Mouse (Mus musculus): ENCODE results near the gene A730049H05Rik. TPM values are rescaled to one million over a fixed set of nuclear protein-coding genes. Genes with fewer than 3 reads are reported as not detected.

The A730049H05Rik gene
- polyA plus RNA-seq, 1 experiment, result not detected

DNA sequence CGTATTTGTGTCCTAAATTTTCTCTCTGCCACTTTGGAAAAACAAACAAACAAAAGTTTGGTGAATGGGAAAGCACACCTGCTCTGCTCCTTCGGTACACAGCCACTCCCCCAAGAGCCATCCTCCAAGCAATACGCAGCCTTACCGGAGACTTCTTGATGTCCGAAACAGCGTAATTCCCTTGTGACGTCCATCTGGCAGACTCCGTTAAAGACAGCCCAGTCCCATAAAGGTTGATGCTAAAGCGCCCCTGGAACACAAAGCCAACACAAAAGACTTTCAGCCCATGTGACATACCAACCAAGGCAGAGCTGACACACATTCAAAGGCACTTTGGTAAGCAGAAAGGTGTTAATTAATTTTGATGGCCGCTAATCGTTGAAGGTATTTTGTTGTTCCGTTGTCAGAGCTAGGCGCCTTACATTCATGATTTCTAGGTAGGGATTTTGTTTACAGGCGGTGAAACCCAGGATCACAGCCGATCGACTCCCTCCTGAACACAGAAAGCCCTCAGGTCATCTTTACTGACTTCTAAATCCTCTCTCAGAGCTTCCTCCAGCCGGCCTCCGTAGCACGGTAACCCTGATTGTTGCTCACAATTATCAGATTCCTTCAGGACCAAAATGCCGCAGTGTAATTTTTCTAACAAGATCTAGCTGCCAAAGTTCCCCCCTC lies 29.4 kb upstream of the A730049H05Rik start:
- no peaks in the 10 kb centered on the region for H3K79me3 ChIP-seq (ENCODE audit: low read depth)
- H3K79me2 ChIP-seq (ENCODE audit: control insufficient read depth, insufficient read depth), result no peaks in the 10 kb centered on the region
- TF ChIP-seq MYOG (IDR thresholded peaks at IDR 0.05; ENCODE audit: control insufficient read depth, extremely low read depth, insufficient read length), result no peak
- TF ChIP-seq CTCF (IDR thresholded peaks at IDR 0.05; ENCODE audit: control insufficient read depth, insufficient read depth, insufficient read length), result no peak
- no peak for TF ChIP-seq MYOD1 (IDR thresholded peaks at IDR 0.05; ENCODE audit: control insufficient read depth, insufficient read length, low read depth)
- TF ChIP-seq CEBPB (IDR thresholded peaks at IDR 0.05; ENCODE audit: low read depth), result no peak
- no peak overlapping the region for H3ac ChIP-seq (ENCODE audit: control insufficient read depth, insufficient read length, low read depth)
- H3K4me3 ChIP-seq (ENCODE audit: insufficient read depth, poor library complexity, severe bottlenecking), result no peak overlapping the region
- no peaks in the 10 kb centered on the region for H3K36me3 ChIP-seq (ENCODE audit: control insufficient read depth, insufficient read depth)
- no peaks in the 10 kb centered on the region for H3K27me3 ChIP-seq (ENCODE audit: control insufficient read depth, insufficient read depth, insufficient read length)

DNA sequence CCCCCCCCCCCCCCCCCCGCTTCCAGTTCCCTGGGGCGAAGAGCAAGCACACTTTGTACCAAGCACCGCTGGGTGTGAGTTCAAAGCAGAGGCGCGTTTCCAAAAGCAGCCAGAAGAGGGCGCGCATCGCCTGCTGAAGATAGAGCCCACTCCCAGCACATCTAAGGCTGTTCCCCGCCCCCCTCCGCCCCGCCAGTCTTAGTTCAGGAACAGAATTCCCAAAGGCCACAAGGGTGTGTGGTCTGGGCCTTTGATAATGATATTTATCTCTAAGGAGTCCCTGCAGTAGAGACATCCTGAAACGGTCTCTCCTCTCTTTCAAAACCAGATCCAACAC lies 28.9 kb upstream of the A730049H05Rik start:
- Histone ChIP-seq H3K79me3 (ENCODE audit: low read depth) (no peaks in the 10 kb centered on the region), H3K4me3 (ENCODE audit: insufficient read depth, poor library complexity, severe bottlenecking) (no peak overlapping the region), H3K36me3 (ENCODE audit: control insufficient read depth, insufficient read depth) (no peaks in the 10 kb centered on the region)

DNA sequence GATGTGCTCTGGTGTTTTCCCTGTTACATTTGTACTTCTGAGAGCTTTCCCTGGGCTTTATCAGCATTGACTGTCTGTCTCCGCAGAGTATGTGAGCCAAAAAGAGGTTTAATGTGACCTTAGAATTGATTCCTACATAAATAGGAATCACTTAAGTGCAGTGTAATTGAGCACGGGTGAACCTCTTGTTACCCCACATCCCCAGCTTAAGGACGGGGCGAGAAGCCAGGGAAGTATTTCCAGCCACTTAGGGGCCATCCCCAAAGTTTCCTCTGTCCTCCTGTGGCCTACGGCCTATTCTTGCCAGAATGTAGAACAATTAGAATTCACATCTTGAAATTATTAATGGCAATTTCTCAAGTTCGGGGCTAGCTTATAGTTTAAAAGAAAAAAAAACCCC lies 22.5 kb upstream of the A730049H05Rik start:
- no peak overlapping the region for H3K4me3 ChIP-seq (ENCODE audit: insufficient read depth, poor library complexity, severe bottlenecking)
- no peak overlapping the region for H3ac ChIP-seq (ENCODE audit: control insufficient read depth, insufficient read length, low read depth)
- no peaks in the 10 kb centered on the region for H3K36me3 ChIP-seq (ENCODE audit: control insufficient read depth, insufficient read depth)
- no peaks in the 10 kb centered on the region for H3K79me3 ChIP-seq (ENCODE audit: low read depth)
- H3K79me2 ChIP-seq (ENCODE audit: control insufficient read depth, insufficient read depth), result no peaks in the 10 kb centered on the region
- no peaks in the 10 kb centered on the region for H3K27me3 ChIP-seq (ENCODE audit: control insufficient read depth, insufficient read depth, insufficient read length)
- no peak for TF ChIP-seq CEBPB (IDR thresholded peaks at IDR 0.05; ENCODE audit: low read depth)
- TF ChIP-seq CTCF (IDR thresholded peaks at IDR 0.05; ENCODE audit: control insufficient read depth, insufficient read depth, insufficient read length), result no peak
- TF ChIP-seq USF1 (IDR thresholded peaks at IDR 0.05; ENCODE audit: low read depth), result no peak
- TF ChIP-seq FOSL1 (IDR thresholded peaks at IDR 0.05; ENCODE audit: insufficient read depth, low read length, poor library complexity, severe bottlenecking), result no peak
- no peak for TF ChIP-seq MYOG (IDR thresholded peaks at IDR 0.05; ENCODE audit: control insufficient read depth, extremely low read depth, insufficient read length)
- TF ChIP-seq MAX (IDR thresholded peaks at IDR 0.05), result no peak
- TF ChIP-seq MYOD1 (IDR thresholded peaks at IDR 0.05; ENCODE audit: control insufficient read depth, insufficient read length, low read depth), result no peak

More for the DNA sequence above, 28.9 kb upstream of the A730049H05Rik start:
- no peaks in the 10 kb centered on the region for H3K79me2 ChIP-seq (ENCODE audit: control insufficient read depth, insufficient read depth)
- no peaks in the 10 kb centered on the region for H3K27me3 ChIP-seq (ENCODE audit: control insufficient read depth, insufficient read depth, insufficient read length)
- peak; percentile 77 for TF ChIP-seq CTCF (IDR thresholded peaks at IDR 0.05; ENCODE audit: control insufficient read depth, insufficient read depth, insufficient read length)
- TF ChIP-seq CEBPB (IDR thresholded peaks at IDR 0.05; ENCODE audit: low read depth), result no peak
- TF ChIP-seq FOSL1 (IDR thresholded peaks at IDR 0.05; ENCODE audit: insufficient read depth, low read length, poor library complexity, severe bottlenecking), result no peak
- TF ChIP-seq USF1 (IDR thresholded peaks at IDR 0.05; ENCODE audit: low read depth), result no peak
- H3ac ChIP-seq (ENCODE audit: control insufficient read depth, insufficient read length, low read depth), result no peak overlapping the region

DNA sequence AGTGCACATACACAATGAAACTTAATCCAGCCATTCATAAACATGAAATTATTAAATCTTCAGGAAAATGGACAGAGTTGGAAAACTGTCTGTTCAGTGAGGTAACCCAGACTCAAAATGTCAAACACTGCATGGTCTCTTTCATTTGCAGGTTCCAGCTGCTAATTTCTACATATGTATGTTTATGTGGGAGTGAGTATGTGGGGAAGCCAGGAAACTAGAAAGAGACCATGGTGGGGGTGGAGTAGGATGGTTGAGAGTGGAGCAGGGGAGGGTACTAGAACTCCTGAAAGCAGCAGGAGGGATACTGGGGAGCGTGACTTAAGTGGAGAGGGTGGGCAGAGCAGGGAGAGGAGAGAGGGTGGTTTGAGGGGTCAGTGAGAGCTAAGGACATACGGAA lies 14.8 kb upstream of the A730049H05Rik start:
- Histone ChIP-seq H3K27me3 (ENCODE audit: control insufficient read depth, insufficient read depth, insufficient read length) (no peaks in the 10 kb centered on the region), H3K36me3 (ENCODE audit: control insufficient read depth, insufficient read depth) (no peaks in the 10 kb centered on the region)
- no peak for TF ChIP-seq MAX (IDR thresholded peaks at IDR 0.05)
- no peak for TF ChIP-seq MYOG (IDR thresholded peaks at IDR 0.05; ENCODE audit: control insufficient read depth, extremely low read depth, insufficient read length)
- TF ChIP-seq FOSL1 (IDR thresholded peaks at IDR 0.05; ENCODE audit: insufficient read depth, low read length, poor library complexity, severe bottlenecking), result no peak
- no peak for TF ChIP-seq CTCF (IDR thresholded peaks at IDR 0.05; ENCODE audit: control insufficient read depth, insufficient read depth, insufficient read length)
- no peak for TF ChIP-seq CEBPB (IDR thresholded peaks at IDR 0.05; ENCODE audit: low read depth)

DNA sequence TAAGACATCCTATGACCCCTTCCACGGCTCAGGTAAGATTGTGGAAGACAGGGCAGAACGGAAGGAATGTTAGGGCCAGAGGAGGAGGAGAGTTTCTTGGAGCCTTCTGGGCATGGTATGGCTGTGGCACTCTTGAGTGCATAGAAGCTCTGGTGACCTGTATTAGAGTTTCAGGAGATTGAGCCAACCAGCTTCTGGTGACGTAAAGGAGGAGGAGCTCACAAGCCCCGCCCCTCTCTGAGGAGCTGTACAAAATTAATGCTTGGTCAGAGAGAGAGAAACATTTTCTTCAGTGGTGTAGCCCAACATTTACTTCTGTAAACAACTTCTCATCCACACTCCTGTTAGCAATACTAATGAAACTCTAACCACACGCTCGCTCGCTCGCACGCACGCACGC lies 13.9 kb upstream of the A730049H05Rik start:
- Histone ChIP-seq H3K36me3 (ENCODE audit: control insufficient read depth, insufficient read depth) (no peaks in the 10 kb centered on the region), H3K79me3 (ENCODE audit: low read depth) (no peaks in the 10 kb centered on the region)
- TF ChIP-seq CEBPB (IDR thresholded peaks at IDR 0.05; ENCODE audit: low read depth), result no peak
- no peak for TF ChIP-seq USF1 (IDR thresholded peaks at IDR 0.05; ENCODE audit: low read depth)
- no peak for TF ChIP-seq FOSL1 (IDR thresholded peaks at IDR 0.05; ENCODE audit: insufficient read depth, low read length, poor library complexity, severe bottlenecking)
- TF ChIP-seq MAX (IDR thresholded peaks at IDR 0.05), result no peak
- TF ChIP-seq MYOG (IDR thresholded peaks at IDR 0.05; ENCODE audit: control insufficient read depth, extremely low read depth, insufficient read length), result no peak
- no peak for TF ChIP-seq MYOD1 (IDR thresholded peaks at IDR 0.05; ENCODE audit: control insufficient read depth, insufficient read length, low read depth)
- no peak for TF ChIP-seq CTCF (IDR thresholded peaks at IDR 0.05; ENCODE audit: control insufficient read depth, insufficient read depth, insufficient read length)

More for the DNA sequence above, 14.8 kb upstream of the A730049H05Rik start:
- Histone ChIP-seq H3ac (ENCODE audit: control insufficient read depth, insufficient read length, low read depth) (no peak overlapping the region), H3K79me2 (ENCODE audit: control insufficient read depth, insufficient read depth) (no peaks in the 10 kb centered on the region), H3K79me3 (ENCODE audit: low read depth) (no peaks in the 10 kb centered on the region), H3K4me3 (ENCODE audit: insufficient read depth, poor library complexity, severe bottlenecking) (no peak overlapping the region)

DNA sequence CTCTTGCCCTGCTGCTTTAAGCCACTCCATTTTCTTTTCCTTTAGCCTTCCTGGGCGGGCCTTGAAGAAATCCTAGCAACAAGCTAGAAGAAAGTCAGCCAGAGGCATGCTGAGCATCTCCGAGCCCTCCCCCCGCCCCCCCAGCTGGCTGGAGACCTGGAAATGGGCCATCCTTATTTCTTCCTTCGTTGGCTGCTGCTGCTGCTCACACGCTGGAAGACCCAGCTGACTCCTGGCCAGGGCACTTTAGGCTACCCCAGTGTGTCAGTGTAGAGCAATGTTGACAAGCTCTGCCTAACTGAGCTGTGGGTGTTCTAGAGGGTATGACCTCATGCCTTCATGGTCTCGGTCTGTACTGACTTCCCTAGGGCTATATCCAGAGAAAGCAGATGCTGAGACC lies 13.1 kb upstream of the A730049H05Rik start:
- TF ChIP-seq MYOD1 (IDR thresholded peaks at IDR 0.05; ENCODE audit: control insufficient read depth, insufficient read length, low read depth) (no peak), USF1 (IDR thresholded peaks at IDR 0.05; ENCODE audit: low read depth) (no peak), FOSL1 (IDR thresholded peaks at IDR 0.05; ENCODE audit: insufficient read depth, low read length, poor library complexity, severe bottlenecking) (no peak), CEBPB (IDR thresholded peaks at IDR 0.05; ENCODE audit: low read depth) (no peak), MAX (IDR thresholded peaks at IDR 0.05) (no peak)
- Histone ChIP-seq H3K27me3 (ENCODE audit: control insufficient read depth, insufficient read depth, insufficient read length) (no peaks in the 10 kb centered on the region), H3K4me3 (ENCODE audit: insufficient read depth, poor library complexity, severe bottlenecking) (no peak overlapping the region), H3K36me3 (ENCODE audit: control insufficient read depth, insufficient read depth) (no peaks in the 10 kb centered on the region), H3K79me2 (ENCODE audit: control insufficient read depth, insufficient read depth) (no peaks in the 10 kb centered on the region), H3ac (ENCODE audit: control insufficient read depth, insufficient read length, low read depth) (no peak overlapping the region), H3K79me3 (ENCODE audit: low read depth) (no peaks in the 10 kb centered on the region)

More for the DNA sequence above, 13.9 kb upstream of the A730049H05Rik start:
- Histone ChIP-seq H3K4me3 (ENCODE audit: insufficient read depth, poor library complexity, severe bottlenecking) (no peak overlapping the region), H3ac (ENCODE audit: control insufficient read depth, insufficient read length, low read depth) (no peak overlapping the region), H3K27me3 (ENCODE audit: control insufficient read depth, insufficient read depth, insufficient read length) (no peaks in the 10 kb centered on the region), H3K79me2 (ENCODE audit: control insufficient read depth, insufficient read depth) (no peaks in the 10 kb centered on the region)
